In genomic region chr14:103814015-103814691, GRCm38 (mm10) we compare ENCODE assay signal across 18 mouse cellular contexts. TPM values are rescaled to one million over a fixed set of nuclear protein-coding genes. Genes with fewer than 3 reads are reported as not detected.
DNase-seq lines count a peak whose midpoint lies in the region; ATAC-seq lines count a peak whose summit lies in the region.
"Had no signal": no experiment of that assay in that cellular context is flagged by ENCODE, and none has a peak within 500 bp of the region (broad histone marks: within the 10 kb centered on the region; RNA-seq: fewer than 3 reads in every experiment).

No protein-coding gene starts in this region.

- DNase-seq in heart, adult 11 months, result peak; percentile 84
- DNase-seq in heart, adult 9 months (ENCODE audit: low spot score in 2 of 2), result no peak
- DNase-seq in neural tube, embryonic 11.5 days (ENCODE audit: low spot score), result no peak
- peak; percentile 2 for DNase-seq in liver, embryonic 13.5 days
- no peak for DNase-seq in right cerebral cortex, postnatal 4 days
- DNase-seq: adrenal gland, postnatal 36 days; cerebellum, postnatal 25 days; lung, adult 2 months; lung, postnatal 4 days; right cerebral cortex, postnatal 25 days; thymus, adult 2 months had no signal

- WGBS in neural tube, embryonic 11.5 days, result 75% methylated on average over 10 of the region's 10 CpGs
- 70% methylated on average over 10 of the region's 10 CpGs for WGBS in neural tube, embryonic 15.5 days
- 38% methylated on average over 10 of the region's 10 CpGs for WGBS in liver, embryonic 13.5 days (ENCODE audit: insufficient replicate concordance)
- WGBS in forebrain, embryonic 16.5 days, result 72% methylated on average over 10 of the region's 10 CpGs

- no peak overlapping the region for H3K4me3 ChIP-seq in neural tube, embryonic 11.5 days (ENCODE audit: low read depth, low read length)
- no peak overlapping the region for H3K4me3 ChIP-seq in neural tube, embryonic 15.5 days (replicated peaks)
- H3K4me3 ChIP-seq in liver, embryonic 13.5 days (replicated peaks), result no peak overlapping the region
- no peak overlapping the region for H3K4me3 ChIP-seq in forebrain, embryonic 16.5 days (replicated peaks; ENCODE audit: low read length)
- H3K4me3 ChIP-seq: forebrain, embryonic 10.5 days; hindbrain, embryonic 13.5 days; midbrain, embryonic 13.5 days had no signal

- ATAC-seq in neural tube, embryonic 11.5 days (ENCODE audit: insufficient read depth, low FRiP score, low TSS enrichment), result 0 out of 2 replicates have a peak, but pooled peaks have one; percentile 17
- no peak for ATAC-seq in neural tube, embryonic 15.5 days (ENCODE audit: low FRiP score)
- peak; percentile 91 for ATAC-seq in liver, embryonic 13.5 days (ENCODE audit: low read depth)
- peak; percentile 57; the same call in 1 of the 2 replicates for ATAC-seq in megakaryocyte-erythroid progenitor cell, adult 5-6 weeks (replicated peaks; ENCODE audit: low FRiP score, low TSS enrichment, poor library complexity, severe bottlenecking)
- ATAC-seq in forebrain, embryonic 16.5 days, result no peak
- ATAC-seq: inflammation-experienced regulatory T-cells, adult 6 months; midbrain, embryonic 13.5 days had no signal

- no peaks in the 10 kb centered on the region for H3K36me3 ChIP-seq in neural tube, embryonic 11.5 days (ENCODE audit: control insufficient read depth, insufficient read depth, low read length)
- H3K36me3 ChIP-seq in neural tube, embryonic 15.5 days, result no peaks in the 10 kb centered on the region
- H3K36me3 ChIP-seq in liver, embryonic 13.5 days, result no peaks in the 10 kb centered on the region
- no peaks in the 10 kb centered on the region for H3K36me3 ChIP-seq in forebrain, embryonic 16.5 days (ENCODE audit: control insufficient read depth, insufficient read depth)
- H3K36me3 ChIP-seq: hindbrain, embryonic 13.5 days had no signal

- H3K4me2 ChIP-seq in neural tube, embryonic 11.5 days (ENCODE audit: low read depth), result no peak overlapping the region
- no peak overlapping the region for H3K4me2 ChIP-seq in neural tube, embryonic 15.5 days
- no peak overlapping the region for H3K4me2 ChIP-seq in liver, embryonic 13.5 days
- H3K4me2 ChIP-seq in forebrain, embryonic 16.5 days (ENCODE audit: low read length), result no peak overlapping the region
- H3K4me2 ChIP-seq: hindbrain, embryonic 13.5 days; midbrain, embryonic 13.5 days had no signal

- H3K4me1 ChIP-seq in neural tube, embryonic 11.5 days (ENCODE audit: control insufficient read depth, insufficient read depth, low read length), result no peaks in the 10 kb centered on the region
- no peaks in the 10 kb centered on the region for H3K4me1 ChIP-seq in neural tube, embryonic 15.5 days
- peaks cover 11% of the 10 kb centered on the region for H3K4me1 ChIP-seq in liver, embryonic 13.5 days (replicated peaks)
- no peaks in the 10 kb centered on the region for H3K4me1 ChIP-seq in forebrain, embryonic 16.5 days (replicated peaks; ENCODE audit: control insufficient read depth, insufficient read depth, low read length)
- H3K4me1 ChIP-seq: hindbrain, embryonic 13.5 days; midbrain, embryonic 13.5 days had no signal

- H3K9me3 ChIP-seq in neural tube, embryonic 11.5 days (ENCODE audit: control insufficient read depth, low read length), result no peaks in the 10 kb centered on the region
- no peaks in the 10 kb centered on the region for H3K9me3 ChIP-seq in neural tube, embryonic 15.5 days (replicated peaks)
- H3K9me3 ChIP-seq in liver, embryonic 13.5 days (replicated peaks), result no peaks in the 10 kb centered on the region
- no peaks in the 10 kb centered on the region for H3K9me3 ChIP-seq in forebrain, embryonic 16.5 days (ENCODE audit: control insufficient read depth, low read length)
- H3K9me3 ChIP-seq: forebrain, embryonic 10.5 days; hindbrain, embryonic 13.5 days; midbrain, embryonic 13.5 days had no signal

- no peaks in the 10 kb centered on the region for H3K27me3 ChIP-seq in neural tube, embryonic 11.5 days (ENCODE audit: control insufficient read depth, insufficient read depth, low read length)
- H3K27me3 ChIP-seq in neural tube, embryonic 15.5 days (replicated peaks), result no peaks in the 10 kb centered on the region
- H3K27me3 ChIP-seq in liver, embryonic 13.5 days, result no peaks in the 10 kb centered on the region
- H3K27me3 ChIP-seq in forebrain, embryonic 16.5 days (replicated peaks; ENCODE audit: control insufficient read depth, insufficient read depth, low read length), result no peaks in the 10 kb centered on the region
- H3K27me3 ChIP-seq: hindbrain, embryonic 13.5 days; midbrain, embryonic 13.5 days had no signal

- H3K9ac ChIP-seq in neural tube, embryonic 11.5 days (ENCODE audit: low read length), result no peak overlapping the region
- H3K9ac ChIP-seq in neural tube, embryonic 15.5 days (replicated peaks), result no peak overlapping the region
- no peak overlapping the region for H3K9ac ChIP-seq in liver, embryonic 13.5 days
- H3K9ac ChIP-seq in forebrain, embryonic 16.5 days (replicated peaks; ENCODE audit: low read depth, low read length), result no peak overlapping the region
- H3K9ac ChIP-seq: hindbrain, embryonic 13.5 days; midbrain, embryonic 13.5 days had no signal

- H3K27ac ChIP-seq in neural tube, embryonic 11.5 days (ENCODE audit: low read depth, low read length), result no peak overlapping the region
- no peak overlapping the region for H3K27ac ChIP-seq in neural tube, embryonic 15.5 days (replicated peaks)
- H3K27ac ChIP-seq in liver, embryonic 13.5 days, result no peak overlapping the region
- H3K27ac ChIP-seq in forebrain, embryonic 16.5 days (ENCODE audit: low read length), result no peak overlapping the region
- H3K27ac ChIP-seq: forebrain, embryonic 10.5 days; hindbrain, embryonic 13.5 days; midbrain, embryonic 13.5 days had no signal

RNA-seq across cellular contexts. Expression of gene Ednrb, which starts 30.0 kb away (rescaled TPM):
- 160 and 179 TPM in 2 replicates for polyA plus RNA-seq in neural tube, embryonic 11.5 days (2014; fragmentation: Nextera tagmentation; extraction: Ambion mirVana)
- polyA plus RNA-seq in neural tube, embryonic 15.5 days (2015; fragmentation: Nextera tagmentation; extraction: Ambion mirVana), result 69.1 and 83.8 TPM in 2 replicates
- polyA plus RNA-seq in liver, embryonic 13.5 days (2015; fragmentation: Nextera tagmentation; extraction: Ambion mirVana), result 8.9 and 11.4 TPM in 2 replicates
- total RNA-seq in megakaryocyte-erythroid progenitor cell, adult 5-6 weeks (2014; fragmentation: Nextera tagmentation), result not detected in 2 replicates
- not detected in 2 replicates for total RNA-seq in megakaryocyte-erythroid progenitor cell, adult 5-6 weeks (2017)
- polyA plus RNA-seq in forebrain, embryonic 16.5 days (2015; fragmentation: Nextera tagmentation; extraction: Ambion mirVana), result 46.1 and 61.4 TPM in 2 replicates
- polyA plus RNA-seq: inflammation-experienced regulatory T-cells, adult 6 months had no signal

Comparison
In these comparisons a context has a peak if more than half of its experiments do, and no peak if none do; other contexts are left out.
1. DNase-seq: peak in heart, adult 11 months (single experiment) and liver, embryonic 13.5 days (single experiment); none in heart, adult 9 months (0 of 2), neural tube, embryonic 11.5 days (single experiment) and right cerebral cortex, postnatal 4 days (single experiment).
2. ATAC-seq: peak in neural tube, embryonic 11.5 days (single experiment), liver, embryonic 13.5 days (single experiment) and megakaryocyte-erythroid progenitor cell, adult 5-6 weeks (single experiment); none in neural tube, embryonic 15.5 days (single experiment) and forebrain, embryonic 16.5 days (single experiment).